Mouse (Mus musculus) testis, postnatal 14 days (tissue): ENCODE results near the gene Med20.
A peak's percentile ranks its signal among the peaks of the same experiment; 100 is the strongest.

Experiments used
- DNase-seq: peaks from one replicate; pipeline ENCODE4 v3.0.0; 2021; ENCODE audit warnings: low spot score

The Med20 gene

GRCm38 (mm10) chr17:47610849-47611660 lies at the start of gene Med20, which contains the start of the genes Bysl and Gm20517:
Gene Med20, plus strand, starts transcription at chr17:47611582.
Gene Bysl, minus strand, starts transcription at chr17:47611492.
Gene Gm20517, plus strand, starts transcription at chr17:47611589.
- peak; percentile 95 for DNase-seq

GRCm38 (mm10) chr17:47562875-47563274 lies 48.5 kb upstream of the Med20 start:
- DNase-seq, result no peak

- no peak for DNase-seq
These were observed 46.8 kb upstream of the Med20 start for GRCm38 (mm10) chr17:47564612-47565011.

GRCm38 (mm10) chr17:47566133-47566532 lies 45.2 kb upstream of the Med20 start:
- no peak for DNase-seq

GRCm38 (mm10) chr17:47567271-47567670 lies 44.1 kb upstream of the Med20 start:
- no peak for DNase-seq

- DNase-seq, result no peak
These were observed 43.0 kb upstream of the Med20 start for GRCm38 (mm10) chr17:47568389-47568788.

- DNase-seq, result no peak
These were observed 42.3 kb upstream of the Med20 start for GRCm38 (mm10) chr17:47568951-47569527.

GRCm38 (mm10) chr17:47571621-47572020 lies 39.8 kb upstream of the Med20 start:
- DNase-seq, result no peak

GRCm38 (mm10) chr17:47572436-47572835 lies 38.9 kb upstream of the Med20 start:
- no peak for DNase-seq

- DNase-seq, result no peak
These were observed 37.4 kb upstream of the Med20 start for GRCm38 (mm10) chr17:47574028-47574427.

- no peak for DNase-seq
These were observed 36.6 kb upstream of the Med20 start for GRCm38 (mm10) chr17:47574830-47575229.

- no peak for DNase-seq
These were observed 32.7 kb upstream of the Med20 start for GRCm38 (mm10) chr17:47578655-47579054.

GRCm38 (mm10) chr17:47580962-47581361 lies 30.4 kb upstream of the Med20 start:
- DNase-seq, result no peak

GRCm38 (mm10) chr17:47588517-47588916 lies 22.9 kb upstream of the Med20 start:
- no peak for DNase-seq

GRCm38 (mm10) chr17:47591073-47591472 lies 20.3 kb upstream of the Med20 start:
- DNase-seq, result no peak

GRCm38 (mm10) chr17:47593215-47593853 lies 18.0 kb upstream of the Med20 start:
- DNase-seq, result peak; percentile 90

GRCm38 (mm10) chr17:47593854-47594182 lies 17.6 kb upstream of the Med20 start:
- no peak for DNase-seq

GRCm38 (mm10) chr17:47594183-47594968 lies 17.0 kb upstream of the Med20 start:
- no peak for DNase-seq

- no peak for DNase-seq
These were observed 16.5 kb upstream of the Med20 start for GRCm38 (mm10) chr17:47594969-47595247.

GRCm38 (mm10) chr17:47595248-47596161 lies 15.9 kb upstream of the Med20 start:
- peak; percentile 49 for DNase-seq

- no peak for DNase-seq
These were observed 15.1 kb upstream of the Med20 start for GRCm38 (mm10) chr17:47596162-47596838.
